Mouse (Mus musculus) heart, postnatal 4 days (tissue): Measurements from ENCODE around the gene Zfp664. TPM values are rescaled to one million over a fixed set of nuclear protein-coding genes. Genes with fewer than 3 reads are reported as not detected.
A peak's percentile ranks its signal among the peaks of the same experiment; 100 is the strongest.

Experiments used
- DNase-seq: peaks from one replicate; pipeline ENCODE4 v3.0.0; 2021
- total RNA-seq, 2 experiments: library from RNA; stranded (reverse); gene quantifications; 2 replicates each; pipeline ENCODE4 v1.2.3; 2021

Gene Zfp664
- 10 to 100 TPM; 57.5 to 62.7 TPM for total RNA-seq

- DNase-seq = peak; percentile 98
Measured at GRCm38 (mm10) chr5:124862013-124862866, at the start of gene Zfp664, which contains the start of gene Ccdc92. Zfp664 (plus strand) TSS chr5:124862691. Ccdc92 (minus strand) TSS chr5:124862424.

DNA sequence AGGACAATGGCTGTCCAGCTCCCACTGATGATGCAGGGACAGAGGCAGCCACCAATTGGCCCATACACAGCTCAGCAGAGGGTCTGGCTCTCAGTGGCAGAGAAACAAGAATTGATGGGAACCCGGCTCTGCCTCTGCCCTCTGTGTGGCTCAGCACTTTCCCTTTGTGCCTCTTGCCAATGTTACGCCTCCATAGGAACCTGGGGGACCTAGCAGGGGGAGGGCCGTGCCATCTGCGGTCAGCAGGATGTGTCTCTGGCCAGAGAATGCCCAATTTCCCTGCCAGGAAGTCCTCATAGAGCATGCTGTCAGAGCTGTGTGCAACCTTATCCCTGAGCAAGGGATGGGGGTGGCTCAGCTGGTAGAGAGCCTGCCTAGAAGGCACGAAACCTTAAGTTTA is 47.7 kb upstream of the Zfp664 start:
- no peak for DNase-seq

- no peak for DNase-seq
Measured at GRCm38 (mm10) chr5:124817050-124817449, 45.4 kb upstream of the Zfp664 start.

GRCm38 (mm10) chr5:124822128-124822894 is 40.2 kb upstream of the Zfp664 start:
- no peak for DNase-seq

DNA sequence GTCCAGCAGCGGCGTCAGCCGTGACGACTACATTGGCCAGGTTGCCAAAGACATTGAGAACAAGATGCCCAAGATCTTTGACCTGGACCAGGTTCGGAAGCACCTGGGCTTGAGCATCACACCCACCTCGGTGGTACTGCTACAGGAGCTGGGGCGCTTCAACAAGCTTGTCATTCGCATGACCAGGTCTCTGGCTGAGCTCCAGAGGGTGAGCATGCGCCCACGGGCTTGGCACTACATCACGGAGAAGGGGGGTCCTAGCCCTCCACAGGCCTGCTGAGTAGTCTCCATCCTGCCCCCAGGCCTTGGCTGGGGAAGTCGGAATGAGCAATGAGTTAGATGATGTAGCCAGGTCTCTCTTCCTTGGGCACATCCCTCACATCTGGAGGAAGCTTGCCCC is 32.2 kb upstream of the Zfp664 start:
- DNase-seq = no peak

GRCm38 (mm10) chr5:124835218-124835617 is 27.3 kb upstream of the Zfp664 start:
- DNase-seq = no peak

- no peak for DNase-seq
Measured at GRCm38 (mm10) chr5:124836075-124836474, 26.4 kb upstream of the Zfp664 start.

DNA sequence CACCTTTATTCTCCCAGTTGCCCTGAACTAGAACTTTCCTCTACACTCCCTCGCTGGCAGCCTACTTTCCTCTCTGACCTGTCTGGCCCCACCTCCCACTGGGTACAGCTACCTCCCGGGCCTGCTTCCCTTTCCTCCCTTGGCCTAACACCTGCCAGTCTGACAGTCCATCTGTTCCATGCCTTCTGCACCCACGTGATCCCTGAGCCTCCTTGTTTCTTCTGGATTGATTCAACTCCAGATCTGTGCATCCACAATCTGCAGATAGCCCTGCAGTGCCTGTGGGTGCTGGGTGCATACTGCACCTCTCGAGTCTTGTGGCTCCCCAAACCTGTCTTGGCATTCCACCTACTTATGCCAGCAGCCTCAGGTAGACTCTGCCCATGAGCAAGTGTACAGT is 25.9 kb upstream of the Zfp664 start:
- DNase-seq = no peak

DNA sequence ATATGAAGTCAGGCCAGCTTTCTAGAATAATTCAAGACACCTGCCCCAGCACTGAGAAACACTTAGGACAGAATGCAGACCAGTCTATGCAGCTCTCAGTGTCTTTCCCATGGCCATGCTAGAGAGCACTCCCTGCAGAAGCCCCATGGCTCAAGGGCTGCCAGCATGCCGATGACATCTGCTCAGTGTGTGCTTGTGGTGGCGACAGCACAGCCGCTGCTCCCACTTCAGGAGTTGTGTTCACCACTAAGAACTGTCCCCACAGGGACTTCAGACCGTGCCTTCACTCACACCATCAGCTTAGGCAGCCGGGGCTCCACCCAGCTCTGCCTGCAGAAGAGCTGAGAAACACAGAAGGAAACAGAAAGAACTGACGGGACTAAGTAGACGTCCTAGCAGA is 22.3 kb upstream of the Zfp664 start:
- DNase-seq = peak; percentile 41

GRCm38 (mm10) chr5:124840669-124841068 is 21.8 kb upstream of the Zfp664 start:
- DNase-seq = no peak

DNA sequence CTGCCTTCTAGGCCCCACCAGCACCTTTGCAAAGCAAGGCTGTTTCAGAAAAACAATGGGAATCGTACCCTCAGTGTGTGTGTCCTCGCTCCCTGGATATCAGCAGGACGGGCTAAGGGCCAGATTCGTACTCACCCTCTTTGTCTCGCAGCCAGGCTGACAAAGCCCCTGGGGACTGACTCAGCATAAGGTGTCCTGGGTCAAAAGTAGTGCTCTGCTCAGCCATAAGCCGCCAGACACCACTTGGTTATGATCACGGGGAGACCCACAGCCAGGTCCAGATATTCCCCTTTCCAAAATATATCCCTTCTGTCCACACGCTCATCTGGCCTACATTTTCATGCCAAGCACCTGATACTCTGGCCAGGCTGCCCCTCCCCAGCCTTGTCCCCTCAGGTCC is 19.1 kb upstream of the Zfp664 start:
- peak; percentile 32 for DNase-seq

DNA sequence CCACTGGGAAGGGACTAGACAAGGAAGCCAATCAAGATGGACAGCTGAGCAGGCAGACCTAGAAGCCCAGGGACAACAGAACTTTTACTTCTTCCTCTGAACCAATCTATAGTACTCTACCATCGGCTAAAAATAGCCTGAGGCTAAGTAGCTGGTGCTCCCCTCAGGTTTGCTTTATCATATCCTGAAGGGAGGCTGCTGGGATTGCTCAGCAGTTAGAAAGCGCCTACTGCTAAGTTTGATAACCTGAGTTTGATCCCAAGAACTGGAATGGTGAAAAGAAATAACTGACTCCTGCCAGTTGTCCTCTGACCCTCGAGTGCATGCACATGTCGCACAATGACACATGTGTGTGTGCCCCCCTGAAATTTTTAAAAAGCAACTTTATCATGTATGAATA is 17.6 kb upstream of the Zfp664 start:
- DNase-seq = no peak

GRCm38 (mm10) chr5:124847014-124847413 is 15.5 kb upstream of the Zfp664 start:
- DNase-seq = no peak

DNA sequence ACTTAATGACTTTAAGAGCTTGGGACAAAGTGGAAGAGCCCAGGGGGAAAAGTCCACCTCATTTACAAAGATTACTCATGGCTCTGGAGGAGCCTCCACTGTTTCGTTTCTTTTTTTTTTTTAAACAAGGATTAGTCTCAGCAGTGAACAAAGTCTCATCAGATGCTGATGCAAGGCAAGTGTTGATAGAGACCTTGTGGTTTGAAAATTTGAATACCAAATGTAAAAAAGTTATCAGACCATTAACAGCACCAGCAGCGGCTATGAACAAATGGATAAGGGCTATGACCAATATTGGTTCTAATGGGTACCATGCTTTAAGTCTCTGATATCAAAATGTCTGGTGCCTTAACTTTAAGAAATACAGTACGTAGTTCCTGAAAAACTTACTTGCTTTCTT is 13.5 kb upstream of the Zfp664 start:
- no peak for DNase-seq

DNA sequence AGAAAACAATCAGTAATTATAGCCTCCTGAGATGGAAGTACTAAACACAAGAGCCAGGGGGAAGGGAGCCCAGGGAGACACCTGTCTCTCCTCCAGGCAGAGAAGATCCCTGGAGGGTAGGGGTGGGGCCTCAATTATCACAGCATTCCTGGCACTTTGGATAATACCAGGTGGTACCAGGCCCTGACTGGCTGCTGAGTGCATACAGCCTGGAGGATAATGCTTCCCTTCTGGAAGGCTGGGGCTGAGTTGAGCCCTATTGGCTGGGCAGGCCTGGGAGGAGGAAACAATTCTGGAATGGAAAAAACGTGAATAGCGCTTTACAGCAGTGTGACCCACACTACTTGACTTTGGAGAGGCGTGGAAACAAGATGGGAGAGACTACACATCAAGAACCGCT is 10.9 kb upstream of the Zfp664 start:
- DNase-seq = no peak

DNA sequence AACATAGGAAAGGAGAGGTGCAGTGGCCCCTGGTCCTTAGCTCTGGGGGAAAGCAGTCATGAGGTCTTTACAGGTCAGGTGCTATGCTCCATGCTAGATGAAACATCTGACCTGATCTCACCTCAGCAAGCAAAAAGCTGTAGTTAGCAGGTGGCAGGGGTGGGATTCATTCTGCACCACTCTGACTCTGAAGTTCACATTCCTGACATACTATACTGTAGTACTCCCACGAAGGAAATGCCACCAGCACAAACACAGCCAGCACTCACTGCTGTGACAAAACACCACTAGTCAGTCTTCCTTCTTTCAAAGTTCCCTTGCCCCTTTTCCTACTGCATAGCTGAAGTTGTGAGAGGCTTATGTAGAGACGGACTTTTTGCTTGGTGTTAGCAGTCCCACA is 10.2 kb upstream of the Zfp664 start:
- DNase-seq = no peak

GRCm38 (mm10) chr5:124853079-124853478 is 9.4 kb upstream of the Zfp664 start:
- no peak for DNase-seq

GRCm38 (mm10) chr5:124854202-124854601 is 8.3 kb upstream of the Zfp664 start:
- DNase-seq = no peak

- no peak for DNase-seq
Measured at GRCm38 (mm10) chr5:124860013-124860412, 2.5 kb upstream of the Zfp664 start.

DNA sequence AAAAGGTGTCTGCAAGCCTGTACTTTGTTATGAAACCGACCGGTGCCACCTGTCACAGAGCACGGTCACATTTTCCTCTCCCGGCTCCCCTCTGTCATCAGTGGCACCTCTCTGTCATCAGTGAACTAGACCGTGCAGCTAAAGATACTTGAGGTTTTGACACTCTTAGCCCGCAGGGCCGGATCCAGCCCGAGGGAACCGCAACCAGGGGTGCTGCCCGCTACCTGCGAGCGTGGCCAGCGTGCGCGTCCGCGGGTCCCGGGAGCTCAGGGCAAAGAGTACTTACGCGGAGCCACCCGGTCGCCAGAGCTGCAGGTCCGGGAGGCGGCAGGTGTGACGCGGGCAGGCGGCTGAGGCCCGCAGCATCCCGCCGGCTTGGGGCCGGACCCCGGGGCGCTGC is 1.0 kb upstream of the Zfp664 start:
- DNase-seq = no peak

GRCm38 (mm10) chr5:124862871-124863741 is 615 bp downstream of the Zfp664 start:
- peak; percentile 52 for DNase-seq

DNA sequence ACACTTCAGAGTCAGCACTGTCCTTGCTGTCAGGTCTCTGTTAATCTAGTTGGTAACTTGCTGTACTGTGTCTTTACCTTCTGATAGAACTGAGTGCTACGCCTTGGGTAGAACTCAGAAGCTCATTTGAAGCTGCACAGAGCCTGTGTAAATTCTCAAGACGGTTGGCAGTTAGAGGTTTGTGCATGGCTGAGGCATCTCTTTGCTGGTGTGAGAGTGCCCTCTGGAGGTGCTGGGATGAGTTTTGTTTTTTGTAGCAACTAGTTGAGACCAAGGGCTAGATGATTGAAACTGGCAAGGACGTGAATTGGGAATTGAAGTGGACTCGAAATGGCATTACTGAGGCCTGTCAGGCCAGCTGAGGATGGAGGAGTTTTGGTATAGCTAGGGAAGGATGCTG is 6.5 kb downstream of the Zfp664 start:
- DNase-seq = peak; percentile 75

- DNase-seq = peak; percentile 47
Measured at GRCm38 (mm10) chr5:124872033-124872432, 9.5 kb downstream of the Zfp664 start.
